ENCODE assay signal across 8 mouse cellular contexts in the genomic region with DNA sequence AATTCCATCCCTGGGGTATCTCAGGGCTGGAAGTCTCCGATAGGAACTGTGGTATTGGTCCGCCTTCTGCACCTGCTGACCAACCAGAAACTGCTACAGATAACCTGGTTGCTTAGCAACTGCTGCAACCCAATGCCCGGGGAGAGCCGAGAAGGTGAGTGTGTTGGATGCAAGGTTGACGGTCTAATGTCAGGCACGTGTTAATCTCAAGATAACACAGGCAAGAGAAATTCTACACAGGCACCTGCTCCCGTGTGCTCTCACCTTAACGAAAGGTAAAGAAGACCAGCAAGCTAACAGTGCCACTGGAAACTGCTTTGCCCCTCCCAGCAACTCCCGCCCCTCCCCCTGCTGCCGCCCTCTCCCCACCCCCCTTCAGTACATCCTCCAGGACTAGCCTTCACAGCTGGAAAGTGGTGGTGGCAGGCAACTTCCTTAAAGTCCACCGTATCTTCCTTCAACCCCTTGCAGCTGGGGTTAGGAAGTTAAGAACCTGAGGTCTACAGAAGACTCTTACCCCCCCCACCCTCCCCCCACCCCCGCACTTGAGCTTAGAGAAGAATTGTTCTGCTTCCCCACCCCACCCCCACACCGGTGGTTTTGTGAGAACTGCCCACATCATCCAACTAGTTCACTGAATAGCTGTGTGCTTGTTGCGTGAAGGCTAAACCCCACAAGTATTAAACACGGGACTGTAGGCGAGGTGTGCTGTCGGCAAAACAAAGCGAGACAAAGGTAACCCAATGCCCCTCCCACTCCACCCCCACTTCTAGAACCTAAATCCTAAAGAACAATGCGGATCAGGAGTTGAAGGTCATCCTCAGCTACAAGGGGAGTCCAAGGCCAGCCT. TPM values are rescaled to one million over a fixed set of nuclear protein-coding genes. Genes with fewer than 3 reads are reported as not detected.
DNase-seq lines count a peak whose midpoint lies in the region; ATAC-seq lines count a peak whose summit lies in the region.

No protein-coding gene starts in this region.

- no peak overlapping the region for H3K4me2 ChIP-seq in intestine, embryonic 16.5 days (ENCODE audit: low read depth, low read length)
- H3K4me2 ChIP-seq in neural tube, embryonic 14.5 days (ENCODE audit: low read depth, low read length) = peak overlapping the region; percentile 38

- H3K4me3 ChIP-seq in embryonic facial prominence, embryonic 10.5 days = peak overlapping the region; percentile 43
- no peak overlapping the region for H3K4me3 ChIP-seq in intestine, embryonic 16.5 days (ENCODE audit: low read length)
- H3K4me3 ChIP-seq in neural tube, embryonic 14.5 days (ENCODE audit: low read depth, low read length) = no peak overlapping the region

- DNase-seq in retina, postnatal 1 day = peak; percentile 58
- DNase-seq in retina, embryonic 14.5 days (ENCODE audit: low spot score) = no peak
- DNase-seq in embryonic facial prominence, embryonic 10.5 days (ENCODE audit: low spot score) = peak; percentile 60
- DNase-seq in cerebellum, postnatal 36 days = no peak
- no peak for DNase-seq in frontal cortex, postnatal 14 days (ENCODE audit: low spot score in 2 of 2)
- DNase-seq in cerebellum, adult 8-10 months = no peak

- H3K4me1 ChIP-seq in embryonic facial prominence, embryonic 10.5 days = peaks cover 45% of the 10 kb centered on the region
- H3K4me1 ChIP-seq in intestine, embryonic 16.5 days (ENCODE audit: control insufficient read depth, insufficient read depth, low read length) = 0 out of 2 replicates have a peak, but pooled peaks cover 5% of the 10 kb centered on the region
- peaks cover 6% of the 10 kb centered on the region; the same call in 1 of the 2 replicates for H3K4me1 ChIP-seq in neural tube, embryonic 14.5 days (ENCODE audit: control insufficient read depth, insufficient read depth, low read length)

- ATAC-seq in intestine, embryonic 16.5 days = peak; percentile 78
- ATAC-seq in neural tube, embryonic 14.5 days (ENCODE audit: low read depth) = peak; percentile 83

- H3K27ac ChIP-seq in embryonic facial prominence, embryonic 10.5 days (replicated peaks) = no peak overlapping the region
- H3K27ac ChIP-seq in intestine, embryonic 16.5 days (ENCODE audit: low read length) = no peak overlapping the region
- 0 out of 2 replicates have a peak overlapping the region, but pooled peaks have one; percentile 16 for H3K27ac ChIP-seq in neural tube, embryonic 14.5 days (ENCODE audit: low read depth, low read length)

- peaks cover 14% of the 10 kb centered on the region for H3K27me3 ChIP-seq in embryonic facial prominence, embryonic 10.5 days (replicated peaks; ENCODE audit: low read depth, poor library complexity, severe bottlenecking)
- no peaks in the 10 kb centered on the region for H3K27me3 ChIP-seq in intestine, embryonic 16.5 days (replicated peaks; ENCODE audit: control insufficient read depth, insufficient read depth, low read length)
- H3K27me3 ChIP-seq in neural tube, embryonic 14.5 days (ENCODE audit: control insufficient read depth, insufficient read depth, low read length) = no peaks in the 10 kb centered on the region

- H3K9me3 ChIP-seq in embryonic facial prominence, embryonic 10.5 days = no peaks in the 10 kb centered on the region
- no peaks in the 10 kb centered on the region for H3K9me3 ChIP-seq in intestine, embryonic 16.5 days (ENCODE audit: control insufficient read depth, low read length)
- H3K9me3 ChIP-seq in neural tube, embryonic 14.5 days (ENCODE audit: control insufficient read depth, low read length) = no peaks in the 10 kb centered on the region

- H3K36me3 ChIP-seq in embryonic facial prominence, embryonic 10.5 days (replicated peaks) = no peaks in the 10 kb centered on the region
- no peaks in the 10 kb centered on the region for H3K36me3 ChIP-seq in intestine, embryonic 16.5 days (ENCODE audit: control insufficient read depth, insufficient read depth, low read length)
- no peaks in the 10 kb centered on the region for H3K36me3 ChIP-seq in neural tube, embryonic 14.5 days (ENCODE audit: control insufficient read depth, insufficient read depth, low read length)

- 17% methylated on average over 19 of the region's 19 CpGs for WGBS in embryonic facial prominence, embryonic 10.5 days
- WGBS in intestine, embryonic 16.5 days = 22% methylated on average over 19 of the region's 19 CpGs
- WGBS in neural tube, embryonic 14.5 days = 21% methylated on average over 19 of the region's 19 CpGs

- no peak overlapping the region for H3K9ac ChIP-seq in intestine, embryonic 16.5 days (ENCODE audit: low read depth, low read length)
- no peak overlapping the region for H3K9ac ChIP-seq in neural tube, embryonic 14.5 days (replicated peaks; ENCODE audit: low read depth, low read length)

RNA-seq across cellular contexts. Expression of a gene that starts 44.1 kb away (rescaled TPM):
- 62.9 and 64.8 TPM in 2 replicates for polyA plus RNA-seq in embryonic facial prominence, embryonic 10.5 days (2016; fragmentation: Nextera tagmentation; extraction: Ambion mirVana)
- polyA plus RNA-seq in intestine, embryonic 16.5 days (2015; fragmentation: Nextera tagmentation; extraction: Ambion mirVana) = 28.0 and 33.9 TPM in 2 replicates
- polyA plus RNA-seq in neural tube, embryonic 14.5 days (2014; fragmentation: Nextera tagmentation; extraction: Ambion mirVana) = 89.5 and 90.5 TPM in 2 replicates

Comparison
In these comparisons a context has a peak if more than half of its experiments do, and no peak if none do; other contexts are left out.
1. DNase-seq: peak in retina, postnatal 1 day (single experiment) and embryonic facial prominence, embryonic 10.5 days (single experiment); none in retina, embryonic 14.5 days (single experiment), cerebellum, postnatal 36 days (0 of 2), frontal cortex, postnatal 14 days (0 of 2) and cerebellum, adult 8-10 months (single experiment).